Mouse (Mus musculus) thymus, adult 2 months (tissue): Measurements from ENCODE around the gene Klhdc2.

Experiments used
- CTCF ChIP-seq: fragments of 200-500 bp; IDR thresholded peaks from 2 replicates; pipeline ENCODE4 v1.5.1; 2012; ENCODE audit warnings: mild to moderate bottlenecking, control low read depth, low read length, moderate library complexity, borderline replicate concordance; ENCODE audit not compliant: control insufficient read depth, poor library complexity, insufficient read depth; ENCODE audit errors: extremely low read depth
- POLR2A ChIP-seq: fragments of 200-500 bp; IDR thresholded peaks from 2 replicates; pipeline ENCODE4 v1.6.1; 2012; ENCODE audit warnings: mild to moderate bottlenecking, low read length, control low read depth, moderate library complexity; ENCODE audit not compliant: control insufficient read depth, poor library complexity, insufficient read depth; ENCODE audit errors: extremely low read depth

DNA sequence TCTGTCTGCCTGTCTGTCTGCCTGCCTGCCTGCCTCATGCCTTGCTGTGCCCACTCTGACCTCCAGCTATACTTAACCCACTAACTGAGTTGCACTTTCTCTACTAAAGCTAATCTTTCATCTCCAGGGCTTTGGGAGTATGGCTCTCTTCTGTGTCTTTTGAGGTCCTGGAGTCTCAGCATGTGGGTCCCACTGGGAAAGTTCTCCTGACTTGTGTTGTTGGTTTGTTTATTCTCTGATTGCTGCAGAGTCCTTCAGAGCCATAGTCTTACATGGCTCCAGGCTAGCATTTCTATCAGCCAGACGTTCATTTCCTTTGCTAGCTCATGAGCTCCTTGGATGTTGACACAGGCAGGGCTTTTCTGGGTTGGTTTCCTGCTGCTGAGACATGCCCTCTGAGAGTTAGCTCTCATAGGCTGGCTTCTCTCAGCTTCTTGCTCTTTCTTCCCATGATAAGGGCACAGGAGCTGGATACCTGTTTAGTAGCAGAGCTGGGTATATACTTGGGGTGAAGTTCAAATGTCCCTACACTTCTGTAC, 16.5 kb upstream of the Klhdc2 start:
- TF ChIP-seq CTCF (no peak), POLR2A (no peak)
